Mouse (Mus musculus): ENCODE results near the gene Fam72a.

The Fam72a gene

GRCm38 (mm10) chr1:131527281-131528080, at the start of gene Fam72a, which contains the start of gene Srgap2:
TSS of gene Fam72a (plus strand) at chr1:131527903.
TSS of gene Srgap2 (minus strand) at chr1:131527352.
- peak; percentile 100 for DNase-seq (ENCODE audit: extremely low read depth, low read depth, low spot score)

GRCm38 (mm10) chr1:131478770-131479305, 48.9 kb upstream of the Fam72a start:
- DNase-seq (ENCODE audit: extremely low read depth, low read depth, low spot score): no peak

GRCm38 (mm10) chr1:131481391-131481790, 46.3 kb upstream of the Fam72a start:
- no peak for DNase-seq (ENCODE audit: extremely low read depth, low read depth, low spot score)

- no peak for DNase-seq (ENCODE audit: extremely low read depth, low read depth, low spot score)
These were observed 45.5 kb upstream of the Fam72a start for GRCm38 (mm10) chr1:131482242-131482641.

DNA sequence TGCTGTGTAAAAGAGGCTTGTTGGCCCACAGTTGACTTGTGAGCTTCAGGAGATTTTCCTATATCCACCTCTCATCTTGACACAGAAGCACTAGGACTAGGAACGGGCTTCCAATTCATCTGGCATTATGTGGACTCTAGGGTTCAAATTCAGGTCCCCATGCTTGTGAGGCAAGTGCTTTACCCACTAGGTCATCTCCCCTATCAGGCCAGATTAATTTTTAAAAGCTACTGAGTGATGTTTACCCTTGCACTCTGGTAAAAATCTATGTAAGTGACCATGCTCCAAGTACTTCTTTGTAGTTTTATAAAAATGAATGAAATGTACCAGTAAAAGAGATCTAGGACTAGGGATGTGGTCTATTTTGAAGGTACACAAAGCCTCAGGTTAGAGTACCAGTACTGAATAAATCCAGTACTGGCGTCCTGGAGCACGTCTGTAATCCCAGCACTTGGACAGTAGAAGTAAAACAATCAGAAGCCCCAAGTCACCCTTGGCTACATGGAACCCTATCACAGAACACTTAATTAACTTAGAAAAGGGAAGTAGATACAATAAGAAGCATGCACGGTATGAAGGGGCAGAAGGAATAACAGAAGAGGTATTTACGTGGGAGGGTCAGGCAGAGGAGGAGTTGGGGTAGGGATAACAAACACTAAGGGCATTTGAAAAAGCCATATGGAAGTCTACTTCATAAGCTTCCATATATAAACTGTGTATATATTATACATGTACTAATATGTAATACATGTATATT, 41.4 kb upstream of the Fam72a start:
- no peak for DNase-seq (ENCODE audit: extremely low read depth, low read depth, low spot score)

DNA sequence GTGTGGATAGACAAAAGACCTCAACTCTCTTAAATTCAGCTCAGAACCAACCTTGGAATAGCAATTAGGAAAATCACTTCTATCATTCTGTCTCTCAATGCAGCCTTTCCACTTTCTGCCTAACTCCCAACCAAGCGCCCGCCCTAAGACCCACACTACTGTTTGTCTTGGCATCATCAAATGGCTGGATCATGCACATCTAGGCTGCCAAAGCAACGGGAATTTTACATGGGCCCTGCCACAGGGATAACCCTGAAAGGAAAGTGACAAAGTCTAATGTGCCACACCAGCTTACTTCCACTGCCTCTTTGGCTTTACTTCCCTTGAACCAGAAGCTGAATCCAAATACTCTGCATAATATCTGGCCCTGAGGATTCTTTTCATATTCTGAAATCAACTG, 38.4 kb upstream of the Fam72a start:
- no peak for DNase-seq (ENCODE audit: extremely low read depth, low read depth, low spot score)

GRCm38 (mm10) chr1:131491579-131491978, 36.1 kb upstream of the Fam72a start:
- DNase-seq (ENCODE audit: extremely low read depth, low read depth, low spot score): no peak

DNA sequence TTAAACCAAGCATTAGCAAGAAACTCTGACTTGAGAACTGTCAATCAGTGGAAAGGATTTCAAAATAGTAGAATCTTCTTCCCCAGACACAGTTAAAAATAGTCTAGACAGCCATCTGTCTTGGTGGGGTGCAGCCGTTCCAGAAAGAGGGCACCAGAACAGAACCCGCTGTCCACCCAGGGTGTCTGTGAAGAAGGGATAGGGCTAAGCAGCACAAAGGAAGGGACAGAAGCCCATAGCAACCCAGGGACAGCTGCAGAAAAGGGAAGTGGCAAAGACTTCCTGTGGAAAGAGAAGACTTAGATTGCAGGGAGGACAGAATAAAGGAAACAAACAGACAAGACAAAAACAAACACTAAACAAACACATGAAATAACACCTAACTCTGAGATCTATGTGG, 35.3 kb upstream of the Fam72a start:
- no peak for DNase-seq (ENCODE audit: extremely low read depth, low read depth, low spot score)

- no peak for DNase-seq (ENCODE audit: extremely low read depth, low read depth, low spot score)
These were observed 33.5 kb upstream of the Fam72a start for GRCm38 (mm10) chr1:131493966-131494898.

DNA sequence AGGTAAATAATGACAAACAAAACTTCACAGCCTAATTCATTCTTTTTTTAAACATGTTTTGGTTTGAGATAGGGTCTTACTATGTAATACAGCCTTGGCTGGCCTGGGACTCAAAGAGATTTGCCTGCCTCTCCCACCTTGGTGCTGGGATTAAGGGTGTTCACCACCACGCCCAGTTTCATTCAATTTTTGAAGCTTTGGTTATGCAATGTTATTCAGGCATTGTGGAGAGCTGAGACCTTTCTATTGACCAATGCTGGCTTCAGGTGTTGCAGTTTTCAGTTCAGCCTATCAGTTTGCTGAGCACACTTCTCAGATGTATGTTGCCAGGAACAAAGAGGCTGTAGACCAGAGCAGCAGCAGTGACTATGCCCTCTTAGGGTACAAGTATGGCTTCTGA, 29.5 kb upstream of the Fam72a start:
- no peak for DNase-seq (ENCODE audit: extremely low read depth, low read depth, low spot score)

DNA sequence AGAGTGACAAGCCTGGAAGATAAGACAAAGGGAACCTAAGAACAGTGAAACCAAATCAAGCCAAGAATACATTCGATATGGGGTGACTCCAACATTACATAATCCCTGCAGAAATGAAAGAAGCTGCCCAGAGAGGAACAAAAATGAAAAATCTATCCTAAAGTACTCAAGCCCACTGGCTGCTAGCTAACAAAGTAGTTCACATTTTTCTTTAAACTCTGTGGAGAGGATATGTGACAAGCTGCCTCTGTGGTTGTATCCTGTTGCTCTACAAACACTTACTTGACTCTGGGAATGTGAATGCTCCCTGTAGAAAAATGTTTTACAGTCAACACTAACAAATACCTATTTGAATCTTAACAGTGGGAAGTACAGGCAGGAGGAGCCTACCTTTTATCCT, 26.0 kb upstream of the Fam72a start:
- no peak for DNase-seq (ENCODE audit: extremely low read depth, low read depth, low spot score)

GRCm38 (mm10) chr1:131511131-131511530, 16.6 kb upstream of the Fam72a start:
- no peak for DNase-seq (ENCODE audit: extremely low read depth, low read depth, low spot score)

- no peak for DNase-seq (ENCODE audit: extremely low read depth, low read depth, low spot score)
These were observed 15.8 kb upstream of the Fam72a start for GRCm38 (mm10) chr1:131511661-131512500.

- no peak for DNase-seq (ENCODE audit: extremely low read depth, low read depth, low spot score)
These were observed 14.6 kb upstream of the Fam72a start for GRCm38 (mm10) chr1:131513136-131513535.

DNA sequence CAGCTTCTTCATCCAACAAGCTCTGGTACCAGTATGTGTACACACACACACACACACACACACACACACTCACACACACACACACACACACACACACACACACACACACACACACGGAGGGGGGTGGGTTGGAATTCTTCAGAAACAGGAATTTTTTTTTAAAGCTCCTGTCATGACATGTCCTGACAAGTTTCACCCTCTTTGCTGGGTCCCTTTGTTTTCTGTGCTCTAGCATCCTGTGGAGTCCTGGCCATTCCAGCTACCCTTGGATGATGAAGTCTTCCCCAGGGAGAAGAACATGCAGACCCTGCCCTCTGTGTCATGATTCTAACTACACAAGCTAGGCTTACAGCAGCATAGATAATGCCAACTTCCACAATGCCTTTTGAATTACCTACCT, 13.5 kb upstream of the Fam72a start:
- DNase-seq (ENCODE audit: extremely low read depth, low read depth, low spot score): no peak

DNA sequence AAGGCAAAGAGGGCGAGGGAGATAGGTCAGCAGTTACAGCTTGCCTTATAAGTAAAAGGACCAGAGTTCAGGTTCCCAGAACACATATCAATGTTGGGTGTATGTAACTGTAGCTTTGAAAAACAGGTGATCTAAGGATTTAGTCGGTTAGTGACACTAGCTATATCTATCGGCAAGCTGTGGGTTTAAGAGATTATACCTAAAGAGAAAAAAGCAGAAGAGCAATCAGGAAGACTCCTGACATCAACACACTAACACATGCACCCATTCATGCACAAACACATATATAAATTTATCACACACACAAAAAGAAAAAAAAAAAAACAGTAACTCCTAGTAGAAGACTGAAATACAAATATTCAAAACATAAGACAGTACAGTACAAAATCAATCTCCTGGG, 11.1 kb upstream of the Fam72a start:
- no peak for DNase-seq (ENCODE audit: extremely low read depth, low read depth, low spot score)

DNA sequence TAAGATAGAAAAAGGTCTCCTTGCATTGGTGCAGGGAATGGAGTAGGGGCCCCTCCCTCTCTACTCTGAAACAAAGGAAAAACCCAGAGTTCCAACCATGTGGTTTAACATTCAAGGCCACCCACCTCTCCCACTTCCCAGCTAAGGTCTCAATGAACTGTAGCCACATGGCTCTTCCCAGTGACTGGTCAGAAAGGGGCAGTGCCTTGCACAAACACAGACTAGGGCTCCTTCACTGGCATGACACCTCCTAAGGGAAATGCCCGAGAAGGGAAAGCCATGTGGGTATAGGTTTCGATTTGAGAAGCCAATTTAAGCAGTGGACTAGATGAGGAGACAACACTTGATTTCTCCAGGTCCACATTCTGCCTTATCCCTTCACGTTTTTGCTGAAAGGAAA, 3.9 kb upstream of the Fam72a start:
- DNase-seq (ENCODE audit: extremely low read depth, low read depth, low spot score): no peak

GRCm38 (mm10) chr1:131525101-131525585, 2.6 kb upstream of the Fam72a start:
- DNase-seq (ENCODE audit: extremely low read depth, low read depth, low spot score): no peak

GRCm38 (mm10) chr1:131525586-131526271, 2.0 kb upstream of the Fam72a start:
- DNase-seq (ENCODE audit: extremely low read depth, low read depth, low spot score): no peak
